Mouse (Mus musculus) E14TG2a.4 (cell line): ENCODE measurements around the gene Cnksr2.

Experiments
- CTCF ChIP-seq: conservative IDR thresholded peaks from 2 replicates; pipeline ENCODE4 v1.5.1; 2014; ENCODE audit warnings: low read length
- NANOG ChIP-seq: IDR thresholded peaks from 2 replicates; pipeline ENCODE4 v1.6.1; 2014; ENCODE audit warnings: borderline replicate concordance, low read length, mixed read lengths
- POU5F1 ChIP-seq: IDR thresholded peaks from 2 replicates; pipeline ENCODE4 v1.6.1; 2014; ENCODE audit warnings: low read length, borderline replicate concordance

GRCm38 (mm10) chrX:157817571-157818206 lies 225.4 kb downstream of the Cnksr2 start:
- TF ChIP-seq CTCF, result no peak
- no peak for TF ChIP-seq NANOG
- no peak for TF ChIP-seq POU5F1
